Mouse (Mus musculus) embryo, embryonic 10.5 days (tissue): ENCODE measurements at regions not wholly inside any gene's neighbourhood (a gene's known extent, or its start where the extent isn't known, plus 50 kb on each side); places are given as distances from the start of the nearest gene placed in this dataset.
A peak's percentile ranks its signal among the peaks of the same experiment; 100 is the strongest.

ENCODE experiments used
- DNase-seq: peaks from one replicate; pipeline ENCODE4 v3.0.0-alpha.2; 2015; ENCODE audit warnings: low spot score

DNA sequence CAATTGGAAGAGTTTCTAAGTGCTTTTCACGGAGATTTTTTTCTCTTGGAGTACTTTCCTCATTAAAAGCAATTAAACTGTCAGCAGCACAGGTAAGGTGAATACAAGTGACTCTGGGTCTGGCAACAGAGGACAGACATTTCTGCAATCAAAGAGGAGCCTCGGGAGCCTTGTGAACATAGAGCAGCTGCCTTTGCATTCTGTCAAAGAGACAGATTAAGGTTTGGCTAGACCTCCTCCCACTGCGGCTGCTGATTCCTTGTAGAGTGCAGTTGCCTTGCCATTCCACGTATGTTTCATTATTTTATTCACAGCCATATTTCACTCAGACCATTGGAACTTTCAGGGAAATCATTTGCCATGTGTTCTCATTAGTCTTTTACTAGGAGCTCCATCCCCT lies 563.0 kb upstream of the Gnpda2 start:
- peak; percentile 2 for DNase-seq
